Mouse (Mus musculus): ENCODE results near the gene Spata31d1a. TPM values are rescaled to one million over a fixed set of nuclear protein-coding genes. Genes with fewer than 3 reads are reported as not detected.
A peak's percentile ranks its signal among the peaks of the same experiment; 100 is the strongest.

The Spata31d1a gene
- polyA plus RNA-seq, 1 experiment from 2014 or later, result 0.07 TPM

DNA sequence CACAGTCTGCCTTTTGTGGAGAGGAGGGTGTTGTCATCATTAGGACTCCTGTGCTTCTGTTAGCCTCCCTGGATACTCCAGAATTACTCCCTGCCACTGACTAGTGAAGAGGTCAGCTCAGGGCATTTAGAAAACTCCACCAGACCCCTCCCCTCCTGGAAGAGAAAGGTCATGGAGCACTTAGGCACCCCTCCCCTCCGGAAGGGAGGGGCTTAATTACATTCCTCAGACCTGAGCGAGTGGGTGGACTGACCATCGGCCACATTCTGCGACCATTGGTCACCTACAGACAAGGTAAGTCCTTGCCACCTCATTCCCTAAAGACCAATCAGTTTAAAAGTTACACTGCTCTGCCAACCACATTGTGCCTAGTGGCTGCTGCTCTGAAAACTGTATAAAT lies 30.8 kb downstream of the Spata31d1a start:
- Histone ChIP-seq H3K27me3 (replicated peaks; ENCODE audit: control insufficient read depth, insufficient read depth, low read length) (no peaks in the 10 kb centered on the region), H3K27ac (ENCODE audit: low read depth) (no peak overlapping the region), H3K9ac (ENCODE audit: low read length) (no peak overlapping the region), H3K4me3 (ENCODE audit: low read depth, low read length) (no peak overlapping the region), H3K9me3 (ENCODE audit: control insufficient read depth, low read length) (no peaks in the 10 kb centered on the region), H3K4me1 (replicated peaks; ENCODE audit: control insufficient read depth, insufficient read depth, low read length) (peaks cover 3% of the 10 kb centered on the region), H3K4me2 (ENCODE audit: low read length) (no peak overlapping the region), H3K36me3 (ENCODE audit: control insufficient read depth, insufficient read depth, low read length) (no peaks in the 10 kb centered on the region)
- 40% methylated on average over 4 of the region's 4 CpGs for WGBS
- DNase-seq (ENCODE audit: low spot score) (no peak), ATAC-seq (replicated peaks; ENCODE audit: low FRiP score, low TSS enrichment, low read depth) (no peak)

- H3K27ac ChIP-seq (ENCODE audit: low read depth), result no peak overlapping the region
- ATAC-seq (replicated peaks; ENCODE audit: low FRiP score, low TSS enrichment, low read depth) (no peak), DNase-seq (ENCODE audit: low spot score) (no peak)
- H3K4me1 ChIP-seq (replicated peaks; ENCODE audit: control insufficient read depth, insufficient read depth, low read length), result peaks cover 13% of the 10 kb centered on the region
- no peak overlapping the region for H3K4me3 ChIP-seq (ENCODE audit: low read depth, low read length)
- 80% methylated on average over 12 of the region's 12 CpGs for WGBS
- H3K9me3 ChIP-seq (ENCODE audit: control insufficient read depth, low read length), result no peaks in the 10 kb centered on the region
- H3K36me3 ChIP-seq (ENCODE audit: control insufficient read depth, insufficient read depth, low read length), result no peaks in the 10 kb centered on the region
- H3K4me2 ChIP-seq (ENCODE audit: low read length), result no peak overlapping the region
- H3K27me3 ChIP-seq (replicated peaks; ENCODE audit: control insufficient read depth, insufficient read depth, low read length), result no peaks in the 10 kb centered on the region
- no peak overlapping the region for H3K9ac ChIP-seq (ENCODE audit: low read length)
Measured at GRCm38 (mm10) chr13:59676316-59677229, 33.6 kb downstream of the Spata31d1a start.

- Histone ChIP-seq H3K4me3 (ENCODE audit: low read depth, low read length) (peak within 1 kb of the TSS; percentile 56), H3K4me1 (replicated peaks; ENCODE audit: control insufficient read depth, insufficient read depth, low read length) (peaks cover 13% of the 10 kb centered on the region), H3K4me2 (ENCODE audit: low read length) (peak within 1 kb of the TSS; percentile 74), H3K27ac (ENCODE audit: low read depth) (peak within 1 kb of the TSS; percentile 78), H3K9ac (ENCODE audit: low read length) (peak within 1 kb of the TSS; percentile 72), H3K9me3 (ENCODE audit: control insufficient read depth, low read length) (no peaks in the 10 kb centered on the region), H3K36me3 (ENCODE audit: control insufficient read depth, insufficient read depth, low read length) (no peaks in the 10 kb centered on the region), H3K27me3 (replicated peaks; ENCODE audit: control insufficient read depth, insufficient read depth, low read length) (no peaks in the 10 kb centered on the region)
- DNase-seq (ENCODE audit: low spot score), result peak; percentile 82
- 0% methylated on average over 52 of the region's 61 CpGs for WGBS
- peak; percentile 81 for ATAC-seq (replicated peaks; ENCODE audit: low FRiP score, low TSS enrichment, low read depth)
Measured at GRCm38 (mm10) chr13:59675151-59676011, 34.7 kb downstream of the Spata31d1a start, which contains the start of gene Golm1. Golm1 (minus strand) TSS chr13:59675811.

DNA sequence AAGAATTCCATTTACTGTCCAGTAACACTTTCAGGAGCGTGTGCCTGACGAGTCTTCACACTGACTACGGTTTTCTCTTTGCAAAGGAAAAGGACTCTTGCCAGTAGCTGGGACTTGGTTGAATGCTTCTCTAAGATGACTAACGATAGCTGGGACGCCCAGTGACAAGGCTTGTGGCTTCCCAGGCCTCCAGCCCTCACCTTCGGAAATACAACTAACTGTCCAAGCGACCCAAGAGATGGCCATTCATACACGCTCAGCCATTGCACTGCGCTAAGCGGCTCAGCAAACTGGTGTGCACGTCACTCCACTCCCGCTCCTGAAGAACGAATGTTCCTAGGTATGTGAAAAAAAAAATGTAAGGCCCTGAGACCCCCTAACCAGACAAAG lies 35.4 kb downstream of the Spata31d1a start:
- peak overlapping the region; percentile 74 for H3K4me2 ChIP-seq (ENCODE audit: low read length)
- H3K4me1 ChIP-seq (replicated peaks; ENCODE audit: control insufficient read depth, insufficient read depth, low read length), result peaks cover 13% of the 10 kb centered on the region
- H3K36me3 ChIP-seq (ENCODE audit: control insufficient read depth, insufficient read depth, low read length), result no peaks in the 10 kb centered on the region
- H3K9ac ChIP-seq (ENCODE audit: low read length), result peak overlapping the region; percentile 72
- peak overlapping the region; percentile 78 for H3K27ac ChIP-seq (ENCODE audit: low read depth)
- H3K9me3 ChIP-seq (ENCODE audit: control insufficient read depth, low read length), result no peaks in the 10 kb centered on the region
- no peaks in the 10 kb centered on the region for H3K27me3 ChIP-seq (replicated peaks; ENCODE audit: control insufficient read depth, insufficient read depth, low read length)
- 2% methylated on average over 13 of the region's 13 CpGs for WGBS
- peak overlapping the region; percentile 56 for H3K4me3 ChIP-seq (ENCODE audit: low read depth, low read length)
- DNase-seq (ENCODE audit: low spot score), result peak; percentile 76
- peak; percentile 45; the same call in 1 of the 2 replicates for ATAC-seq (replicated peaks; ENCODE audit: low FRiP score, low TSS enrichment, low read depth)

- no peak for ATAC-seq (replicated peaks; ENCODE audit: low FRiP score, low TSS enrichment, low read depth)
- Histone ChIP-seq H3K4me2 (ENCODE audit: low read length) (peak overlapping the region; percentile 74), H3K27ac (ENCODE audit: low read depth) (no peak overlapping the region; the same call in 1 of the 2 replicates), H3K9me3 (ENCODE audit: control insufficient read depth, low read length) (no peaks in the 10 kb centered on the region), H3K36me3 (ENCODE audit: control insufficient read depth, insufficient read depth, low read length) (no peaks in the 10 kb centered on the region), H3K4me3 (ENCODE audit: low read depth, low read length) (peak overlapping the region; percentile 56), H3K9ac (ENCODE audit: low read length) (0 out of 2 replicates have a peak overlapping the region, but pooled peaks have one; percentile 20), H3K27me3 (replicated peaks; ENCODE audit: control insufficient read depth, insufficient read depth, low read length) (no peaks in the 10 kb centered on the region), H3K4me1 (replicated peaks; ENCODE audit: control insufficient read depth, insufficient read depth, low read length) (peaks cover 19% of the 10 kb centered on the region)
- 19% methylated on average over 3 of the region's 3 CpGs for WGBS
- peak; percentile 63 for DNase-seq (ENCODE audit: low spot score)
Measured at GRCm38 (mm10) chr13:59674215-59674614, 35.9 kb downstream of the Spata31d1a start.

GRCm38 (mm10) chr13:59673597-59673996 lies 36.5 kb downstream of the Spata31d1a start:
- H3K9ac ChIP-seq (ENCODE audit: low read length), result no peak overlapping the region
- H3K4me1 ChIP-seq (replicated peaks; ENCODE audit: control insufficient read depth, insufficient read depth, low read length), result peaks cover 25% of the 10 kb centered on the region
- no peak for ATAC-seq (replicated peaks; ENCODE audit: low FRiP score, low TSS enrichment, low read depth)
- H3K4me3 ChIP-seq (ENCODE audit: low read depth, low read length), result no peak overlapping the region
- H3K27ac ChIP-seq (ENCODE audit: low read depth), result no peak overlapping the region
- H3K27me3 ChIP-seq (replicated peaks; ENCODE audit: control insufficient read depth, insufficient read depth, low read length), result no peaks in the 10 kb centered on the region
- H3K4me2 ChIP-seq (ENCODE audit: low read length), result peak overlapping the region; percentile 74; the same call in 1 of the 2 replicates
- no peak for DNase-seq (ENCODE audit: low spot score)
- 63% methylated on average over 7 of the region's 7 CpGs for WGBS
- H3K9me3 ChIP-seq (ENCODE audit: control insufficient read depth, low read length), result no peaks in the 10 kb centered on the region
- H3K36me3 ChIP-seq (ENCODE audit: control insufficient read depth, insufficient read depth, low read length), result no peaks in the 10 kb centered on the region

DNA sequence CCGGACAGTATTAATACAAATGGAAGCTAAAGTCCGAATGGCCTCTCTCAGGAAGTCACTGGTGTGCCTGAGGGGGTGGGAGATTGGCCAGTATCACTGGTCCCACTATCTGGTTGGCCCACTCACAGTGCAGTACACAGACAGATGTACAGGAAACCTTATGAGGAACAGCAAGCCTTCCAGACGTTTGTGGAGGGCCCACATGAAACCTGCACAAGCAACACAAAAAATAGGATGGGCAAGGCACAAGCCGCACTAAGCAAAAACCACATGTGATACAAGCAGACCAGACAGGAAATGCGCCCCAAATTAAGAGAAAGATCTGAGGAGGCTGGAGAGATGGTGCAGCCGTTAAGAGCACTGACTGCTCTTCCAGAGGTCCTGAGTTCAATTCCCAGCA lies 37.9 kb downstream of the Spata31d1a start:
- no peaks in the 10 kb centered on the region for H3K9me3 ChIP-seq (ENCODE audit: control insufficient read depth, low read length)
- H3K4me2 ChIP-seq (ENCODE audit: low read length), result no peak overlapping the region
- no peak overlapping the region for H3K9ac ChIP-seq (ENCODE audit: low read length)
- ATAC-seq (replicated peaks; ENCODE audit: low FRiP score, low TSS enrichment, low read depth), result no peak
- H3K4me3 ChIP-seq (ENCODE audit: low read depth, low read length), result no peak overlapping the region
- peaks cover 28% of the 10 kb centered on the region for H3K4me1 ChIP-seq (replicated peaks; ENCODE audit: control insufficient read depth, insufficient read depth, low read length)
- no peak overlapping the region for H3K27ac ChIP-seq (ENCODE audit: low read depth)
- no peaks in the 10 kb centered on the region for H3K27me3 ChIP-seq (replicated peaks; ENCODE audit: control insufficient read depth, insufficient read depth, low read length)
- 69% methylated on average over 6 of the region's 6 CpGs for WGBS
- DNase-seq (ENCODE audit: low spot score), result no peak
- H3K36me3 ChIP-seq (ENCODE audit: control insufficient read depth, insufficient read depth, low read length), result no peaks in the 10 kb centered on the region

GRCm38 (mm10) chr13:59671521-59671920 lies 38.6 kb downstream of the Spata31d1a start:
- Histone ChIP-seq H3K36me3 (ENCODE audit: control insufficient read depth, insufficient read depth, low read length) (no peaks in the 10 kb centered on the region; the same call in 1 of the 2 replicates), H3K9me3 (ENCODE audit: control insufficient read depth, low read length) (no peaks in the 10 kb centered on the region), H3K27ac (ENCODE audit: low read depth) (no peak overlapping the region), H3K4me2 (ENCODE audit: low read length) (no peak overlapping the region), H3K4me1 (replicated peaks; ENCODE audit: control insufficient read depth, insufficient read depth, low read length) (peaks cover 28% of the 10 kb centered on the region), H3K27me3 (replicated peaks; ENCODE audit: control insufficient read depth, insufficient read depth, low read length) (no peaks in the 10 kb centered on the region), H3K4me3 (ENCODE audit: low read depth, low read length) (no peak overlapping the region), H3K9ac (ENCODE audit: low read length) (no peak overlapping the region)
- WGBS, result 72% methylated on average over 2 of the region's 2 CpGs
- no peak for DNase-seq (ENCODE audit: low spot score)
- ATAC-seq (replicated peaks; ENCODE audit: low FRiP score, low TSS enrichment, low read depth), result no peak
